In genomic region chr2:25318971-25319773, GRCm38 (mm10) we compare ENCODE assay signal across 8 mouse cellular contexts. TPM values are rescaled to one million over a fixed set of nuclear protein-coding genes. Genes with fewer than 3 reads are reported as not detected.
DNase-seq lines count a peak whose midpoint lies in the region; ATAC-seq lines count a peak whose summit lies in the region.

Gene Grin1, minus strand, starts transcription at chr2:25319187.

- peak within 1 kb of the TSS; percentile 53 for H3K4me3 ChIP-seq in heart, embryonic 10.5 days
- peak within 1 kb of the TSS; percentile 23 to 29; a peak in 3 of 4 replicates for H3K4me3 ChIP-seq in heart, embryonic 14.5 days (ENCODE audit: control insufficient read depth in 1 of 2, insufficient read depth in 1 of 2, low read depth in 1 of 2, low read length in 2 of 2)
- H3K4me3 ChIP-seq in liver, embryonic 13.5 days (replicated peaks): peak within 1 kb of the TSS; percentile 39
- peak within 1 kb of the TSS; percentile 32 for H3K4me3 ChIP-seq in stomach, embryonic 16.5 days (replicated peaks; ENCODE audit: low read length)

- H3K4me2 ChIP-seq in heart, embryonic 14.5 days (ENCODE audit: low read length): peak within 1 kb of the TSS; percentile 62
- H3K4me2 ChIP-seq in liver, embryonic 13.5 days: peak within 1 kb of the TSS; percentile 52
- peak within 1 kb of the TSS; percentile 52 for H3K4me2 ChIP-seq in stomach, embryonic 16.5 days (ENCODE audit: low read depth, low read length)

- no peak for DNase-seq in heart, embryonic 10.5 days (ENCODE audit: low spot score)
- DNase-seq in heart, postnatal 25 days (ENCODE audit: low spot score): no peak
- DNase-seq in embryo, embryonic 9.5 days (ENCODE audit: extremely low spot score): peak; percentile 75
- DNase-seq in kidney, postnatal 36 days: peak; percentile 40 to 85
- peak; percentile 46 for DNase-seq in liver, embryonic 13.5 days
- peak; percentile 66 for DNase-seq in naive thymus-derived CD4-positive, alpha-beta T cell, adult 2 months (ENCODE audit: low read depth)

- H3K27ac ChIP-seq in heart, embryonic 10.5 days: no peak within 1 kb of the TSS
- H3K27ac ChIP-seq in heart, embryonic 14.5 days (replicated peaks in 1 of 2; ENCODE audit: control insufficient read depth in 1 of 2, insufficient read depth in 1 of 2, low read depth in 2 of 2, low read length in 2 of 2): no peak within 1 kb of the TSS
- H3K27ac ChIP-seq in liver, embryonic 13.5 days: no peak within 1 kb of the TSS
- no peak within 1 kb of the TSS for H3K27ac ChIP-seq in stomach, embryonic 16.5 days (ENCODE audit: low read length)

- H3K36me3 ChIP-seq in heart, embryonic 10.5 days: no peaks in the 10 kb centered on the region
- no peaks in the 10 kb centered on the region for H3K36me3 ChIP-seq in heart, embryonic 14.5 days (ENCODE audit: control insufficient read depth, insufficient read depth, low read length)
- H3K36me3 ChIP-seq in liver, embryonic 13.5 days: no peaks in the 10 kb centered on the region
- no peaks in the 10 kb centered on the region for H3K36me3 ChIP-seq in stomach, embryonic 16.5 days (ENCODE audit: control insufficient read depth, insufficient read depth, low read length)

- WGBS in heart, embryonic 10.5 days: 10% methylated on average over 58 of the region's 58 CpGs
- 9% methylated on average over 58 of the region's 58 CpGs for WGBS in heart, embryonic 14.5 days
- WGBS in liver, embryonic 13.5 days (ENCODE audit: insufficient replicate concordance): 9% methylated on average over 58 of the region's 58 CpGs
- WGBS in stomach, embryonic 16.5 days: 9% methylated on average over 58 of the region's 58 CpGs

- intact Hi-C loops in heart, postnatal 25 days (cut with DNase I): no loop called here

- peaks cover 75% of the 10 kb centered on the region for H3K27me3 ChIP-seq in heart, embryonic 10.5 days (ENCODE audit: insufficient read depth, poor library complexity, severe bottlenecking)
- peaks cover 51% of the 10 kb centered on the region for H3K27me3 ChIP-seq in heart, embryonic 14.5 days (ENCODE audit: control insufficient read depth, insufficient read depth, low read length)
- peaks cover 72% of the 10 kb centered on the region for H3K27me3 ChIP-seq in liver, embryonic 13.5 days
- peaks cover 27% of the 10 kb centered on the region for H3K27me3 ChIP-seq in stomach, embryonic 16.5 days (ENCODE audit: control insufficient read depth, insufficient read depth, low read length)

- H3K4me1 ChIP-seq in heart, embryonic 10.5 days: peaks cover 7% of the 10 kb centered on the region; the same call in 1 of the 2 replicates
- H3K4me1 ChIP-seq in heart, embryonic 14.5 days (ENCODE audit: control insufficient read depth in 2 of 2, insufficient read depth in 2 of 2, low read length in 2 of 2): peaks cover 5 to 6% of the 10 kb centered on the region in 2 experiments; a peak in 3 of 4 replicates
- H3K4me1 ChIP-seq in liver, embryonic 13.5 days (replicated peaks): peaks cover 9% of the 10 kb centered on the region
- H3K4me1 ChIP-seq in stomach, embryonic 16.5 days (ENCODE audit: control insufficient read depth, insufficient read depth, low read length): peaks cover 3% of the 10 kb centered on the region; the same call in 1 of the 2 replicates

- no peak for ATAC-seq in heart, embryonic 14.5 days (ENCODE audit: insufficient number of reproducible peaks, insufficient read depth, low FRiP score, low read depth)
- ATAC-seq in liver, embryonic 13.5 days (ENCODE audit: low read depth): peak; percentile 36; the same call in 1 of the 2 replicates
- ATAC-seq in stomach, embryonic 16.5 days (ENCODE audit: insufficient read depth, low FRiP score): peak; percentile 53; the same call in 1 of the 2 replicates

- H3K9ac ChIP-seq in heart, embryonic 14.5 days (ENCODE audit: low read length): no peak within 1 kb of the TSS
- H3K9ac ChIP-seq in liver, embryonic 13.5 days: no peak within 1 kb of the TSS
- H3K9ac ChIP-seq in stomach, embryonic 16.5 days (ENCODE audit: low read length): no peak within 1 kb of the TSS

- H3K9me3 ChIP-seq in heart, embryonic 10.5 days: no peaks in the 10 kb centered on the region
- no peaks in the 10 kb centered on the region for H3K9me3 ChIP-seq in heart, embryonic 14.5 days (ENCODE audit: control insufficient read depth, low read length)
- H3K9me3 ChIP-seq in liver, embryonic 13.5 days (replicated peaks): no peaks in the 10 kb centered on the region
- no peaks in the 10 kb centered on the region for H3K9me3 ChIP-seq in stomach, embryonic 16.5 days (replicated peaks; ENCODE audit: control insufficient read depth, low read length)

RNA-seq across cellular contexts. Expression of gene Grin1, which starts in this region (rescaled TPM):
- polyA plus RNA-seq in heart, embryonic 10.5 days (2016; fragmentation: Nextera tagmentation; extraction: Ambion mirVana): 0.93 TPM in 1 of 2 replicates, not detected in the other
- not detected for total RNA-seq in heart, postnatal 25 days (2021)
- polyA plus RNA-seq in heart, embryonic 14.5 days (2014; fragmentation: Nextera tagmentation; extraction: Ambion mirVana): 0.05 TPM in 1 of 2 replicates, not detected in the other
- polyA plus RNA-seq in liver, embryonic 13.5 days (2015; fragmentation: Nextera tagmentation; extraction: Ambion mirVana): 0.12 and 0.41 TPM in 2 replicates
- polyA plus RNA-seq in stomach, embryonic 16.5 days (2015; fragmentation: Nextera tagmentation; extraction: Ambion mirVana): 2.0 and 2.3 TPM in 2 replicates

Comparison
In these comparisons a context has a peak if more than half of its experiments do, and no peak if none do; other contexts are left out.
1. Peak in DNase-seq, ATAC-seq, H3K4me3 ChIP-seq and H3K4me2 ChIP-seq in liver, embryonic 13.5 days; RNA of the gene not detected or under 1 TPM.
2. DNase-seq: peak in embryo, embryonic 9.5 days (single experiment), kidney, postnatal 36 days (2 of 2) and naive thymus-derived CD4-positive, alpha-beta T cell, adult 2 months (single experiment); none in heart, embryonic 10.5 days (single experiment) and heart, postnatal 25 days (single experiment).
3. Peak in every context shown above with its lines, with median percentiles within 50 percentile points of each other: H3K4me3 ChIP-seq and H3K4me2 ChIP-seq.